Mouse (Mus musculus) thymus, postnatal 4 days (tissue): ENCODE measurements at regions not wholly inside any gene's neighbourhood (a gene's known extent, or its start where the extent isn't known, plus 50 kb on each side); places are given as distances from the start of the nearest gene placed in this dataset.

ENCODE experiments used
- DNase-seq: peaks from one replicate; pipeline ENCODE4 v3.0.0; 2021

DNA sequence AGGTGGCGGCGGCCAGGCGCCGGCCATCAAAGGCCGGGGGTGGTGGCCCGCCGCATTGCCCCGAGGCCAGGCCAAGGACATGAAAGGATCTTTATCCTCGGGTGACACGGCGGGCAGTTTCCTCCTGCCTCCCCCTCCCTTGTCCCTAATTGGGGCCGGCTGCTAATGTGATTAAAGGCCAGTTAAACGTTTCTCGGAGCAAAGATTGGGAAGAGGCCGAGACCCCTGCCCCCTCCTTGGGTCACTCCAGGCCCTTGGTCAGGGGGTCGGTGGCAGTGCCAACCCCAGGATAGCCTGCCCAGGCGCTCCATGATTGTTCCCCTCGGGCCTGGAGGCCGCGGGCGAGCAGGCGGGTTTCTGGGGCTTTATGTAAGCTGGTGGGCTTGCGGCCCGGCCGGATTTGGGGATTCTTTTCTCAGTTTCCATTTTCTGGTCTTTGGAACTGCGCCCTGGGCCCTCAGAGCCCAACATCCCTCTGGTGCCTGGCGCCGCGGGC is 90.7 kb upstream of the Dio3 start:
- no peak for DNase-seq

DNA sequence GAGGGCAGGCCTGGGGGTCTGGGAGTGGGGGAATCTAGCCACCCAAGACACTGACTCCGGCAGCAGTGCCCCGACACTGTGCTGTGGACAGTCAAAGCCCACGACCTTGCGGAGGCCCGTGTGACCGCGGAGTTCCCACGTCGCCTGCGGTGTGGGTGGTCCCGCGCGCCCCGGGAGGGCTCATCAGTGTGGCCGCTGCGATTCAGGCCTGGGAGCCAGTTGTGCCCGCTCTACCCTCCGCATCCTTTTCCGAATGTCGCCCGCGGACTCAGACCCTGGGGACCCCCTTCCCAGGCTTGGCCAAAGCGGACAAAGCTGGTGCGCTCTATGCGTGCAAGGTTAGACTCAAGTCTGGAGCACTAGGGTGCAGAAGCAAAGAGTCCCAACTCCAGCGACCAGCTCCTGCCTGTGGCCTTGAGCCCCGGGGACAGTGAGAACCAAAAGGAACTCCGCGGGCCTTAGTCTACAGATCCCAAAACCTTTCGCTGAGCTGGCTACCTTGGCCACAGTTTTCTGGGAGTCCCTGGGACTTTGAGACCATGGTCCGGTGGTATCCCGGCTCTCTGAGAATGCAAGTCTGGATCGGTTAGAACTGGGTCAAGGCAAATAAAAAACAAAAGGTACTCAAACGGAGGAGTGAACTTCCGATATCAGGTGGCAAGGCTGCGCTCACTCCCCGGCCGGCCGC is 90.1 kb upstream of the Dio3 start:
- DNase-seq, result no peak

DNA sequence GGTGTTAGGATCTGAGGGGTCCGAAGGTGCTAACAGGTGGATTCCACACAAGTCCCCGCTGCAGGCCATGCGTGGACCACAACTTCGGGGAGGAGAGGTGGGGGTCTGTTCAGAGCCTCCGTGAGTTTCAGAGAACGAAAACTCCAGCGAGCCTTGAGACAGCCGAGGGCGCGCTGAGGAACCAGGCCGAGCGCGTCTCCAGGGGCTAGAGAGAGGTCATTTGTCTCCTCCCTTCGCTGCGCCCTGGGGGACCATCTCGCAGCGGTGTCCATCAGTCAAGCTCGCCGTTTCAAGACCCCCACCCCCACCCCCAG is 89.6 kb upstream of the Dio3 start:
- DNase-seq, result no peak

DNA sequence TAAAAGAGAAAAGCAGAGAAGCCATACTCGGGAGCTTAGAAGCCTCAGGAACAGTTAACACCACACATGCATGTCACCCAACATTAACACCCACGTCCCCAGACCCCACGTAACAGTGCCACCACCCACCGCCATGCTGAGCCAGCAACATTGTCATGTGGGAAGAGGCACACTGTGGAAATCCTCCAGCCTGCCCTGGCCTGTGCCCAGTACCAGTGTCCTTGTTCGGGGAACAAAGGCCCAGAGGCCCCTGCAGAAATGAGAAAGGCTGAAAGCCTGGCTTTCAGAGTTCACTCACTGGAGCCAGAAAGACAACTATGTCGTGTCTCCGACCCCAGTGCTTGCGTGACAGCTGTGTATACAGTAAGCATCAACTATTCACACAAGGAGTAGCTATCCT is 86.7 kb upstream of the Dio3 start:
- no peak for DNase-seq

DNA sequence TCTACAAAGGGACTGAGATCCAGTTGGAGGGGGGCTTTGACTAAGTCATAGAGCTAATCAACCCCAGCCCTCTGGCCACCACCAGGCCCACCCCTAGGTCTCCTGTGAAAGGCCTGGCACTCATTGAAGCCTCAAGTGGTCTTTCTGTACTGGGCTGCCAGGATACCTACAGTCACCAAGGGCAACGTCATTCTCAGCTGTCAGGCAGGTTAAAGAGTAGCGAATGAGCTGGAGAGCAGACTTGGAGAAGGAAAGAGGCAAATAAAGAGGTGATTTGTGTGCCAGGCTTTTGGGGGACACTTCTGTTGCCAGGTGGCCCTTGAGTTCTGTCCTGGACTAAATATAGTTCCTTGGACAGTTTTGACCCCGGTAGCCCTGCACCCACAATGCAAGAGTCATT is 81.5 kb upstream of the Dio3 start:
- DNase-seq, result no peak

DNA sequence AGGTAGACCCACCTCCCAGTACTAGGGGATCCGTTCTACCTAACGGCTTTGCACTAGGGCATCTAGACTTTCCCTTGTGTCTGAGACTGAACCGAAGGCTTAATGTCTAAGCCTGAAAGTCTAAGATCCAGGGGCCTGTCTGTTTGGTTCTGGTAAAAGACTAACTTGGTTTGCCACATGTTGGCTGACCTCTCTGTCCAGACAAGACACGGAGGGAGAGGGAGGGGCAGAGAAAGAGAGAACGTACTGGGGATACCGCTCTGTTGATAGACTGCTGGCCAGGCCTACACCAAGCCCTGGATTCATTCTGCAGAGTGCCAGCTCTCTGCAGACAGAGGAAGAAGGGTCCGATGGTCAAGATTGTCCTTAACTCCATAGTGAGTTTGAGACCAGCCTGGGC is 78.4 kb upstream of the Dio3 start:
- DNase-seq, result no peak

DNA sequence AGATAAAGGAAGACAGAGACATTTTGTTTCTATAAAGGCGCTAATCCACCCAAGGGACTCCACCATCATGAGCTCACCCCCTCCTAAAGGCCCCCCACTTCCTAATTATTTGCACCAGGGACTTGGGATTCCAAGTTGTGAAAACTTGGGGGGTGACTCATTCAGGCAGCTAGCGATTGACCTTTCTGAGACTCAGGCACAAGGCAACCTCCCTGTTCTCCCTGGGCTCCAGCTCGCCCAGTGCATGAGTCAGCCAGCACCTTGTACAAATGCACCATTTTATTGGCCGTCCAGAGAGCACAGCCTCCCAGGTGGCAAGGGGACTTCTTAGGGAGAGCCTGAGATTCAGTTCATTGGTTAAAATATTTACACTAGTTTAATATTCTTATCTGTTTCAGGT is 78.0 kb upstream of the Dio3 start:
- DNase-seq, result no peak

DNA sequence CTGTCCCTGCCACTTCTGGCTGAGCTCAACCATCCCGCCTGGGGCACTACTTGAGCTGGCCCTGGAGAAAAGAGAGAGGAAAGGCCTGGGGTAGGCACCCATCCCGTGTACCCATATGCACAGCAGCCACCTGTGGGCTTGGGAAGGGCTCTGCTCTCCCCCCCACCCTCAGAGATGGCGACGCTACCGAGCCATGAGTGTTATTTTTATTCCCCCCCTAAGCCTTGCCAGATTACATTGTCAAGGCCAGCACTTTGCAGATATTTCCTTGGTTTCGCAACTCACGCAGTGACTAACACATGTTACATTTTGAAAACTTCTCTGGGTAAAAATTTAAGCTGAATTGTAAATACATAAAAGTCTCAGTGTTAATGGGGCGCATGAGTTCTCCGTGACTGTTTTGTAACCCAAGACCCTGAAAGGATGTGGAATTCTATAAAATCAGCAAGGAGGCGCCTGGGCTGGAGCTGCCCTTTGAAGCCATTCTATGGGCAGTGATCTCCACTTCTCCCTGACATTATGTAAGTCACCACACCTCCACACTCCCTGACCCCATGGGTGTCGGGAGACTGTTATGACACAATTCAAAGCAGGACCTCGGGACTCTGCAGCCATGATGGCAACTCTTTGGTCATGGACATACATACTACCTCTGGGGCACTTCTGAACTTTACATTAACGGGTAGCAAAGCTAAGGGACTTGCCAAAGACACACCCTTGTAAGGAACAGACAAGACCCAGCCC is 75.4 kb upstream of the Dio3 start:
- no peak for DNase-seq

DNA sequence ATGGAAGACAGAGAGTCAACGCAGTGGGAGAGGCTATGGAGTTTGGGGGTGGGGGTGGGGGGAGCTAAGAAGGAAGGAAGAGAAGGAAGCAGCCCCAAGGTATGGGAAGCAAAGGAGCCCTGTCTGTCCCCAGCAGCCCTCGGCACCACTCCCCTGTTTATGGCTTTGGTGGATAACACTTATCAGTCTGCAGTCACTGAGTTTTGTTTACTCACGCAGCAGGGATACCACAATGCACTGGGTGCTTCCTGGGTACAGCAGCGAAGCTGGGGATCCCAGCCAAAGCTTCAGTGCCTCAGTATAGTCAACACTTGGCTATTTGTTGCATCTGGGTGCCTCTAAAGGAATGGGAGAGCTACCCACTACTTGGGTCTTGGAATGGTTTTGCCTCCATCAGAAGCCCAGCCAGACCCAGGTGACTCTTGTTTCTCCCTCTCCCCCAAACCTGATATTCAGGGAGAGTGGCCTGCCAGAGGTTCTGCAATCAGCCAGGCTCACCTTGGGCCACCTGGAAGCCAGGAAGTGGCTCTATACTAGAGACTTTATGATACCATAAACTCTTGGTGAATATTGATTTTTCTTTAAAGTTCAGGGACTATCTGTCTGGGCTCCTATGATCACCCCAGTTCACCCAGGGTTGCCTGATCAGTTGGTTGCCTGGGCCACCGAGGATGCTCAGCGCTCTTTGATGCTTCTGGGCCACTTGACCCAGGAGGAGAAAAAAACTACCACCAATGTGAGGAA is 74.5 kb upstream of the Dio3 start:
- no peak for DNase-seq

DNA sequence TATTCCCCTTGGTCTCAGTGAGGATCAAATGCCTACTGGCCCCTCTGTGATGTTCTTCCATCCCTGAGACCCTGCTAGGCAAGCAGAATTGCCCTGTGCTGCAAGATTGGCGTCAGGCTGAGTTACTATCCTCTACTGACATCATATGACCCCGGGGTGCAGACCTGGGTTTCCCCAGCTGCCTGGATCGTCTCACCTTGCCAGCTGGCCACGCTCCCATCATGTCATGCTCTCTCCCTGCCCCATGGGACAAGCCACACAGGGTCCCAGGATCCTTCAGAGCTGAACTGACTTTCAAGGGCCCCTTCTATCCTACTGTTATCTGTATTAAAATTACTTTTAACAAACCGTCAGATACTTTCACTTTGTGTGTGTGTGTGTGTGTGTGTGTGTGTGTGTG is 72.6 kb upstream of the Dio3 start:
- DNase-seq, result no peak

DNA sequence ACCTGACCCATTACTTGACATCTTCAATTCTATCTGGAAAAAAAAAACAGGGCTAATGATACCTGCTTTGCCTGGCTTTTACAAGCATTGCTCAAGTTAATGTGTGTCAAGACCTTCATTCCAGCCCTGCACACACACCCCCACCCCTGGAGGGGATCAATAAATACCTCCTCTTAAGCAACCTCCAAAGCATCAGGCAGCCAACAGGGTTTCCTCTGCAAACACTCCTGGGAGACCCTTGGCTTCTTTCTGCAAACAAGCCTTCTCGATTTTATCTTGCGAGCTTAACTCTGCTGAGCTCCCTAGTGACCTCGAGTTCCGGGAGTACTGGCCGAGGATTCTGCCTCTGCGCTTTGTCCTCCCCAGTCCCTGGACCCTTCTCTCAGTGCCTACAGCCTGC is 72.1 kb upstream of the Dio3 start:
- no peak for DNase-seq

DNA sequence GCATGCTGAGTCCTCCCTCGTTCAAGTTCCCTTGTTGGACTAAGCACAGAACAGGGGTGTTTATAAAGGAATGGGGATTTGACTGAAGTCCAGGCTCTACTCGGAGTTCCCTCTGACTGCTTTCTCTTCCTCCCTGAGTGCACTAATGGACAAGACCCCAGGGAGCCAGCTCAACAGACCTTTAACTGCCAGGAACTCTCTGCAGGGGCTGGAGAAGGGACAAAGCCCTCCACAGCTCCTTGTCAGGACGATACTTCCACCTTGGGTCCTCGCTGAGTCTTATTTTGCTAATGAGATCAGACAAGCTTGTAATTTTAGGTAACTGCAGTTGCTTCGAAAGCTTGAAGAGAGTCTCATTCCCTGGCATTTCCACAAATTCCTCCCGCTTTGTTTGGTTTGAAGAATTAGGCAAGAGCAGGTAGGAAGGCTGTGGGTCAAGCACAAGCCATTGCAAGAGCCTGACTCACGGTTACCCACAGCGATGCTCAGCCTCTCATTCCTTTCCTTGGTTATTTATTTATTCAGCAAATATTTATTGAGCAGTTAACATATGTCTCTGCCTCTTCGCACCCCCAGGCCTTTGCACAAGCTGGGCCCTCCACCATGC is 71.5 kb upstream of the Dio3 start:
- DNase-seq, result no peak

DNA sequence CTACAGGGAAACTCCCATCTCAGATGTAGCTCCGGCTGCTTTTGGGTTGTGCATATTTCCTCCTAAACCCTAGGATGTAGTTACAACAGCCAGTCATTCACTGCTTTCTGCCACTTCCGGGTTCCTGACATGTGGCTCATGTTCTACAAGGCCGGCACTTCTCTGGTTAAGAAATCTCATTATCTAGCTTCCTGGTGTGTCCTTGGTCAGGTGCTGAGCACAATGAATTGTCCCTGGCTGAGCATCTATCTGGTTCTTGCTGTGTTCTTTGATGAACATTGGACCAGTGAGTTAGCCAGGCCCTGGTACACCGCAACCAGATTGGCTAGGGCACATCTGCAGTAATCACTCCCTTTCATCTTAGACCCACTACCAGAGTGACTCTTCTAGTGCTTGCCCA is 66.2 kb upstream of the Dio3 start:
- DNase-seq, result no peak

DNA sequence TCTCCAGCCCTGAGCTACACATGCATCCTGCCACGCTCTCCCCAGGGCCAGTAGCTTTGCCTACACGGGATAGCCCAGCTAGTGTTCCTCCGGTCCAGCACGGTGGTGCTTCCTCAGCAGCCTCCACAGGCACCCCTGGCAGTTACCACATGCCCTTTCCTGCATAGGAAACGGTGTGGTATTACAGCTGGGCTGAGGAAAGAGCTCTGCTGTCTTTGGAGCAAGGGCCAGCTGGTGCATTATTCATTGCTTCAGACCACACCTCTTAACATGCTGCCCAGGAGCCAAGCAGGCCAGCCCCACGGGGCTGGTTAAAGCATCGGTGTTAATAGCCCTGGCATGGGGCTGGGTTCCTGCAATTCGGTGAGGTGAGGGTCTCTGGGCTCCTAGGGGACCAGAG is 64.0 kb upstream of the Dio3 start:
- DNase-seq, result no peak

DNA sequence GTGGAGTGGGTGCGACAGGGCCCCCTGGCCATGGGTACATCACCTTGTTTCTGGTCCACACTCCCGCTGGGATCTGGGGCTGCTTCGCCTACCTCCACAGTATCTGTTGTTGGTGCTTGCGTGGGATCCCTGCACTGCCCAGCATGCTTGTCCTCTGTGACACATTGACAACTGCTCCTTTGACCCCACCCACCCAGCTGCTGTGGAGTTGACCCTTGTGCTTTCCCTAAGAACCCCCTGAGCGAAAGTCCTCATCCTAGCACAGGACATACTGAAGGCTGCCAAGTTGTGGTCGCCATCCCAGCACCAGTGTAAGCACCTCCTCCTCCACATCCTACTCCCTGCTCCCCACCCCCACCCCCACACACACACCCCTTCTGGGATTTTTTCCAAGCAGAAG is 63.6 kb upstream of the Dio3 start:
- no peak for DNase-seq

DNA sequence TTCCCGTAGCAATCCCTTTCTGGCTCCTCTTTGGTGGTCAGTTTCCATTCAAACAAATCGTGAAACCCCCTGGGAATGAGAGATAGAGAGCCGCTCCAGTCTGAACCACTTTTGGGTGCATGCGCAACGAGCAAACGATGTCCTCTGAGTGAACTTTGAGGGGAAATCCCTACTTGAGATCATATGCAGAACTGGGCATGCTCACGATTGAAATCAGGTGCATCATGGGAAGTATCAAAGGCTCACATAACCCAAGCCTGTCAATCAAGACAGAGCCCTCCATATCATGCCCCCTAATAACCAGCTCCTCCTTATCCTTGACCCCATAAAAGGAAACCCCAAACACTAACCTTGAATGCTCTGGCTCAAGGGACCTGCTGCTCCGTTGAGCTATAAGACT is 59.1 kb upstream of the Dio3 start:
- DNase-seq, result no peak

DNA sequence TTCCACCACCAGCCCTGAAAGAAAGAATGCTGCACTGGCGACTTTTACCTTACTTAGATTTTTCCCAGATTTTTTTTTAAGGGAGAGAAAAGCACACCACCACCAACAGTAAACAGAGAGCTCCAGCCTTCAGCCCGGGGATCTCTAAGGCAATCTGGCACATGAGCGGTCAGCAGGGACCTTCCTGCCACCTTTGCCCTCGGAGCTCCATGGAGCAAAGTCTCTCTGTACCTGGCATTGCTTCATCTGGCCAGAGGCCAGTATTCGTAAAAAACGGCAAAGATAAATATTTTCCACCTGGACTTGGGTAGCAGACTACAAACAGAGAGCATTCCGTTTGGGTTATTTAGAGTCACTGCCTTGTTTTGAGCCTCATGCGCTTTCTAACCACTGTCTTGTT is 58.4 kb upstream of the Dio3 start:
- no peak for DNase-seq

DNA sequence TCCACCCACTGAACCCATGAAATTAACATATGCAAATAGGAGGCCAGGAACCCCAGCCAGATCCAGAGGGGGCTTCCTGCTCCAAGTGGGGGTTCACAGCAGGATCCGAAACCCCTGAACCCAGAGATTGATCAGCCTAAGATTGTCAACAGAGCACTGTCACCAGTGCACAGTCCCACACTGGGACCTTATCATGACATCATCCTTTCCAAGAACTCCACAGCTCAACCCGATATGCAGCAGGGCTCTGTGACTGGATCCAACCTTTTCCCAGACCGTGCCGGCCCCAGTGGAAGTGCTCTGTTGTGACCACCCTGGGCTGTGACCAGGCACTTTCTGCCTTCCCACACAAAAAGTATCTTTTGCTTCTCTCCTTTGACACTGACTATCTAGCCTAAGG is 57.7 kb upstream of the Dio3 start:
- DNase-seq, result no peak

DNA sequence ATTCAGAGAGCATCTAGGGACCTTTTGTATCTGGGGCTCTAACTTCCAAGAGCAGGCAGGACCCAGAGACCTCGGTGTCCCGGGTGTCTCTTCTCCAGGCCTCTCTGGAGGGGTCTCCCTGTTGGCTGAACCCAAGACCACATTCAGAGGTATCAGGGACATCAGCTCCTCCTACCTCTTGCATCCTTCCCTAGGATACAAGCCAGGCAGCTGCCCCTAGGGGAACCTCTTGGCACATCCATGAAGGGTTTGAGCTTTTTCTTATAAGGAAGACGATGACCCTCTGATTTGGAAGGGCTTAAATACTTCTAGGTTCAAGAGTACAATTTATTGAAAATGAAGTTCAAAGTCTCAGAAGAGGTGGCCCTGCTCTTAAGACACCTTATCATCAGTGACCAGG is 57.2 kb upstream of the Dio3 start:
- DNase-seq, result no peak

DNA sequence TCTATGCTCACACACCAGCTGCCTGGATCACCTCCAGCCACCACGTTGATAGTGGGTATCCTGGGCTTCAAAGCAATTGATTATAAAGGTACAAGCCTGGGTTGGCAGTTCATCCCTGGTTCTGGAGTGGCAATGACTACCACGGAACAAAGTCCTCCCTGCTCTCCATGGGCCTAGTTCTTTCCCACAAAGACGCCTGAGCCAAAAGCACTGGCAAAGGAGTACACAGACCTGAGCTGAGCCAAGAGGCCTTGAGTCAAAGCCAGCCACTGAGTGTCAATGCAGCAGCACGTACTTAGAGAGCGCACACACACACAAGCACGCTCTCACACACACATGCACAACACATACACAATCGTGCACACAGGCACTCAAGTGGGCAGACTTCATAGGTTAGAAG is 54.6 kb upstream of the Dio3 start:
- no peak for DNase-seq

DNA sequence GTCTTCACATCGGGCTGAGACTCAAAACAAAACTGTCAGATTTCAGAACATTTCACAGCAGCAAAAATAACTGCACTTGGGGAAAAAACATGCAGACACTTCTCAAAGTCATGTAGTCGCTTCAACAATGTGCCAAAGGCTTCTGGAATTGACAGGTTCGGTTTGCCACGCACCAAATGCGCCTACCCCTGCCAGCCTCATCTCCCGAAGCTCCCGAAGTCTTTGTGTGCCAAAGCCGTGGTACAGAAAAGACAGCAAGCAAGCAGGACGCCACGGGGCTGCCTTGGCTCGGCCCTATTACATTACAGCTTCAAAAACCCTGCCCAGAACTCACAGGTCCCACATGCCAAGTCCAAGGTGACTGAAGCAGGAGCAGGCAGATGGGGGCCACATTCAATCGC is 50.9 kb upstream of the Dio3 start:
- no peak for DNase-seq
